ENCODE assay signal across 23 mouse cellular contexts in the genomic region with DNA sequence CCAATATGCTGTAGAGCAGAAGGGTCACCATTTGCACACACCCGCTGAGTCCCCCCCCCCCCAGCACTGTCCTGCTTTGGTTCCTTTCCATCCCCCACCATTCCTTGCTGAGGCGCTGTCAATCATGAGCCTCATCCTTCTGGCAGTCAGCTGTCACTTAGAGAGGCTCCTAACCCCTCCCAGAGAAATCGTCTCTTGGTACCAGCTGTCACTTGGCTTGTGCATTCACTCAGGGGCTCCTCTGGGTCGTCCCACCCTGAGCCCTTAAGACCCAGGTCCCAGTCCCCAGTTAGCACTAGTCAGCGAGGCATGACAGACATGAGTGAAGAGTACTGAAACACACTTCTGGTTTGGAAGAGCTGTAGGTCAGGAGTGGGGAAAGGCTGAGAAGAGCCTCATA. TPM values are rescaled to one million over a fixed set of nuclear protein-coding genes. Genes with fewer than 3 reads are reported as not detected.
DNase-seq lines count a peak whose midpoint lies in the region; ATAC-seq and TF ChIP-seq lines count a peak whose summit lies in the region.
"Had no signal": no experiment of that assay in that cellular context is flagged by ENCODE, and none has a peak within 500 bp of the region (broad histone marks: within the 10 kb centered on the region; RNA-seq: fewer than 3 reads in every experiment).

No protein-coding gene starts in this region.

- no peak overlapping the region for H3K4me2 ChIP-seq in hindbrain, postnatal 0 days (ENCODE audit: low read depth, low read length)
- H3K4me2 ChIP-seq in hindbrain, embryonic 13.5 days: no peak overlapping the region
- peak overlapping the region; percentile 36; the same call in 1 of the 2 replicates for H3K4me2 ChIP-seq in liver, embryonic 15.5 days
- no peak overlapping the region for H3K4me2 ChIP-seq in liver, embryonic 12.5 days
- H3K4me2 ChIP-seq in limb, embryonic 14.5 days (replicated peaks; ENCODE audit: low read depth, low read length, severe bottlenecking): no peak overlapping the region
- H3K4me2 ChIP-seq: embryonic facial prominence, embryonic 15.5 days; heart, embryonic 12.5 days had no signal

- H3K27ac ChIP-seq in hindbrain, postnatal 0 days: no peak overlapping the region
- no peak overlapping the region for H3K27ac ChIP-seq in hindbrain, embryonic 13.5 days
- H3K27ac ChIP-seq in liver, embryonic 15.5 days (replicated peaks): no peak overlapping the region
- no peak overlapping the region for H3K27ac ChIP-seq in liver, embryonic 12.5 days
- no peak overlapping the region for H3K27ac ChIP-seq in limb, embryonic 14.5 days (replicated peaks; ENCODE audit: low read depth, low read length)
- H3K27ac ChIP-seq: embryonic facial prominence, embryonic 15.5 days; forebrain, embryonic 10.5 days; gastrocnemius, adult 2 months had no signal

- no peaks in the 10 kb centered on the region; the same call in 1 of the 2 replicates for H3K27me3 ChIP-seq in hindbrain, postnatal 0 days (ENCODE audit: insufficient read depth, low read length)
- H3K27me3 ChIP-seq in hindbrain, embryonic 13.5 days: peaks cover 55% of the 10 kb centered on the region
- 0 out of 2 replicates have a peak, but pooled peaks cover 16% of the 10 kb centered on the region for H3K27me3 ChIP-seq in liver, embryonic 15.5 days
- peaks cover 30% of the 10 kb centered on the region for H3K27me3 ChIP-seq in liver, embryonic 12.5 days (replicated peaks)
- H3K27me3 ChIP-seq in limb, embryonic 14.5 days (ENCODE audit: control insufficient read depth, insufficient read depth, low read length): no peaks in the 10 kb centered on the region

- H3K4me1 ChIP-seq in hindbrain, postnatal 0 days (ENCODE audit: insufficient read depth, low read length): no peaks in the 10 kb centered on the region
- H3K4me1 ChIP-seq in hindbrain, embryonic 13.5 days (replicated peaks): no peaks in the 10 kb centered on the region; the same call in 1 of the 2 replicates
- peaks cover 46% of the 10 kb centered on the region for H3K4me1 ChIP-seq in liver, embryonic 15.5 days (replicated peaks)
- peaks cover 37% of the 10 kb centered on the region for H3K4me1 ChIP-seq in liver, embryonic 12.5 days
- no peaks in the 10 kb centered on the region for H3K4me1 ChIP-seq in limb, embryonic 14.5 days (ENCODE audit: control insufficient read depth, insufficient read depth, low read length)
- H3K4me1 ChIP-seq: forebrain, embryonic 10.5 days had no signal

- no peak for TF ChIP-seq CTCF in hindbrain, postnatal 0 days (IDR thresholded peaks at IDR 0.05; ENCODE audit: low read depth)

- DNase-seq in hindbrain, postnatal 0 days (ENCODE audit: low spot score): peak; percentile 14
- no peak for DNase-seq in limb, embryonic 14.5 days (ENCODE audit: low spot score)
- peak; percentile 46 for DNase-seq in retina, postnatal 1 day
- DNase-seq in adrenal gland, adult 2 months: no peak
- DNase-seq: adrenal gland, postnatal 14 days; cerebellum, postnatal 36 days; gastrocnemius, adult 2 months had no signal

- WGBS in hindbrain, postnatal 0 days: 49% methylated on average over 5 of the region's 5 CpGs
- WGBS in hindbrain, embryonic 13.5 days: 54% methylated on average over 5 of the region's 5 CpGs
- WGBS in liver, embryonic 15.5 days (ENCODE audit: insufficient replicate concordance): 59% methylated on average over 5 of the region's 5 CpGs
- WGBS in liver, embryonic 12.5 days (ENCODE audit: insufficient replicate concordance): 47% methylated on average over 4 of the region's 5 CpGs
- 55% methylated on average over 4 of the region's 5 CpGs for WGBS in limb, embryonic 14.5 days

- no peak; the same call in none of the 2 replicates for ATAC-seq in hindbrain, postnatal 0 days
- no peak for ATAC-seq in hindbrain, embryonic 13.5 days (ENCODE audit: low FRiP score)
- no peak for ATAC-seq in liver, embryonic 15.5 days (ENCODE audit: insufficient read depth)
- no peak for ATAC-seq in liver, embryonic 12.5 days
- peak; percentile 47; the same call in 1 of the 2 replicates for ATAC-seq in limb, embryonic 14.5 days (ENCODE audit: low FRiP score, low read depth)
- ATAC-seq: forebrain, embryonic 14.5 days had no signal

- H3K4me3 ChIP-seq in hindbrain, postnatal 0 days (ENCODE audit: low read length): no peak overlapping the region
- no peak overlapping the region for H3K4me3 ChIP-seq in hindbrain, embryonic 13.5 days
- no peak overlapping the region for H3K4me3 ChIP-seq in liver, embryonic 15.5 days (replicated peaks)
- no peak overlapping the region for H3K4me3 ChIP-seq in liver, embryonic 12.5 days
- H3K4me3 ChIP-seq in limb, embryonic 14.5 days (replicated peaks; ENCODE audit: low read length): no peak overlapping the region
- H3K4me3 ChIP-seq: embryonic facial prominence, embryonic 15.5 days; erythroblast, embryonic 14.5 days; forebrain, embryonic 10.5 days; gastrocnemius, adult 2 months; heart, embryonic 12.5 days had no signal

- no peak for TF ChIP-seq POLR2A in limb, embryonic 14.5 days (IDR thresholded peaks at IDR 0.05; ENCODE audit: borderline replicate concordance, extremely low read depth, insufficient read depth, insufficient read length)

- H3K9me3 ChIP-seq in hindbrain, postnatal 0 days (ENCODE audit: low read length): no peaks in the 10 kb centered on the region
- H3K9me3 ChIP-seq in hindbrain, embryonic 13.5 days: no peaks in the 10 kb centered on the region
- H3K9me3 ChIP-seq in liver, embryonic 15.5 days (replicated peaks): no peaks in the 10 kb centered on the region
- H3K9me3 ChIP-seq in liver, embryonic 12.5 days (replicated peaks): no peaks in the 10 kb centered on the region
- no peaks in the 10 kb centered on the region for H3K9me3 ChIP-seq in limb, embryonic 14.5 days (ENCODE audit: control insufficient read depth, low read length)
- H3K9me3 ChIP-seq: embryonic facial prominence, embryonic 15.5 days; forebrain, embryonic 10.5 days; heart, embryonic 12.5 days had no signal

- H3K9ac ChIP-seq in hindbrain, postnatal 0 days (replicated peaks; ENCODE audit: low read length): no peak overlapping the region
- no peak overlapping the region for H3K9ac ChIP-seq in hindbrain, embryonic 13.5 days
- H3K9ac ChIP-seq in liver, embryonic 15.5 days: no peak overlapping the region
- no peak overlapping the region for H3K9ac ChIP-seq in liver, embryonic 12.5 days
- no peak overlapping the region for H3K9ac ChIP-seq in limb, embryonic 14.5 days (ENCODE audit: low read depth, low read length, severe bottlenecking)
- H3K9ac ChIP-seq: embryonic facial prominence, embryonic 15.5 days; heart, embryonic 12.5 days had no signal

- no peaks in the 10 kb centered on the region for H3K36me3 ChIP-seq in hindbrain, postnatal 0 days (ENCODE audit: insufficient read depth, low read length)
- no peaks in the 10 kb centered on the region for H3K36me3 ChIP-seq in hindbrain, embryonic 13.5 days
- no peaks in the 10 kb centered on the region for H3K36me3 ChIP-seq in liver, embryonic 15.5 days (replicated peaks)
- no peaks in the 10 kb centered on the region for H3K36me3 ChIP-seq in liver, embryonic 12.5 days
- H3K36me3 ChIP-seq in limb, embryonic 14.5 days (ENCODE audit: control insufficient read depth, insufficient read depth, low read length): no peaks in the 10 kb centered on the region
- H3K36me3 ChIP-seq: embryonic facial prominence, embryonic 15.5 days; forebrain, embryonic 10.5 days; heart, embryonic 12.5 days had no signal

RNA-seq across cellular contexts. Expression of gene Rgs14, which starts 2.2 kb away (rescaled TPM):
- 0.36 and 0.78 TPM in 2 replicates for total RNA-seq in hindbrain, postnatal 0 days (2014; rRNA removed)
- polyA plus RNA-seq in hindbrain, postnatal 0 days (2015; fragmentation: Nextera tagmentation; extraction: Ambion mirVana): 0.69 and 0.76 TPM in 2 replicates
- 0.21 and 0.29 TPM in 2 replicates for polyA plus RNA-seq in hindbrain, embryonic 13.5 days (2015; fragmentation: Nextera tagmentation; extraction: Ambion mirVana)
- 2.2 and 2.9 TPM in 2 replicates for polyA plus RNA-seq in liver, embryonic 15.5 days (2015; fragmentation: Nextera tagmentation; extraction: Ambion mirVana)
- polyA plus RNA-seq in liver, embryonic 12.5 days (2016; fragmentation: Nextera tagmentation; extraction: Ambion mirVana): 1.9 and 2.5 TPM in 2 replicates
- polyA plus RNA-seq in limb, embryonic 14.5 days (2012; rRNA removed): 1.8 and 1.9 TPM in 2 replicates
- polyA plus RNA-seq in limb, embryonic 14.5 days (2014; fragmentation: Nextera tagmentation; extraction: Ambion mirVana): 1.3 and 2.4 TPM in 2 replicates
- under 1 TPM; 0.55 to 0.86 TPM for total RNA-seq in adrenal gland, adult 2 months (2021)
- 1.3 and 1.7 TPM in 2 replicates for polyA plus RNA-seq in adrenal gland, adult 2 months (2012; rRNA removed)
- polyA plus RNA-seq: erythroblast, embryonic 14.5 days had no signal

RNA-seq across cellular contexts. Expression of gene Lman2, which starts 9.2 kb away (rescaled TPM):
- total RNA-seq in hindbrain, postnatal 0 days (2014; rRNA removed): 60.7 and 72.2 TPM in 2 replicates
- 36.4 and 37.0 TPM in 2 replicates for polyA plus RNA-seq in hindbrain, postnatal 0 days (2015; fragmentation: Nextera tagmentation; extraction: Ambion mirVana)
- polyA plus RNA-seq in hindbrain, embryonic 13.5 days (2015; fragmentation: Nextera tagmentation; extraction: Ambion mirVana): 55.2 and 57.1 TPM in 2 replicates
- 58.8 and 62.1 TPM in 2 replicates for polyA plus RNA-seq in liver, embryonic 15.5 days (2015; fragmentation: Nextera tagmentation; extraction: Ambion mirVana)
- polyA plus RNA-seq in liver, embryonic 12.5 days (2016; fragmentation: Nextera tagmentation; extraction: Ambion mirVana): 85.4 and 87.9 TPM in 2 replicates
- polyA plus RNA-seq in limb, embryonic 14.5 days (2012; rRNA removed): 84.4 and 101 TPM in 2 replicates
- polyA plus RNA-seq in limb, embryonic 14.5 days (2014; fragmentation: Nextera tagmentation; extraction: Ambion mirVana): 92.9 and 101 TPM in 2 replicates
- 100 to 1,000 TPM; 111 to 119 TPM for total RNA-seq in adrenal gland, adult 2 months (2021)
- polyA plus RNA-seq in adrenal gland, adult 2 months (2012; rRNA removed): 90.6 and 113 TPM in 2 replicates

RNA-seq across cellular contexts. Expression of gene Slc34a1, which starts 26.2 kb away (rescaled TPM):
- total RNA-seq in hindbrain, postnatal 0 days (2014; rRNA removed): not detected in 2 replicates
- polyA plus RNA-seq in hindbrain, postnatal 0 days (2015; fragmentation: Nextera tagmentation; extraction: Ambion mirVana): not detected in 2 replicates
- not detected in 2 replicates for polyA plus RNA-seq in hindbrain, embryonic 13.5 days (2015; fragmentation: Nextera tagmentation; extraction: Ambion mirVana)
- polyA plus RNA-seq in liver, embryonic 15.5 days (2015; fragmentation: Nextera tagmentation; extraction: Ambion mirVana): not detected in 2 replicates
- not detected in 2 replicates for polyA plus RNA-seq in liver, embryonic 12.5 days (2016; fragmentation: Nextera tagmentation; extraction: Ambion mirVana)
- not detected in 2 replicates for polyA plus RNA-seq in limb, embryonic 14.5 days (2012; rRNA removed)
- polyA plus RNA-seq in limb, embryonic 14.5 days (2014; fragmentation: Nextera tagmentation; extraction: Ambion mirVana): not detected in 2 replicates
- total RNA-seq in adrenal gland, adult 2 months (2021): 1 to 10 TPM in 1 of 2 experiments, not detected in 1; 1.3 TPM
- 0.29 TPM in 1 of 2 replicates, not detected in the other for polyA plus RNA-seq in adrenal gland, adult 2 months (2012; rRNA removed)
- total RNA-seq: gastrocnemius, adult 2 months; gastrocnemius, postnatal 25 days; granulocyte monocyte progenitor cell, adult 5-6 weeks; heart, adult 8-10 months; heart, postnatal 36 days; MEL had no signal
- polyA plus RNA-seq: C2C12; erythroblast, embryonic 14.5 days; forebrain, embryonic 10.5 days; forebrain, embryonic 14.5 days; heart, embryonic 12.5 days; heart, embryonic 16.5 days; hindbrain, embryonic 11.5 days had no signal

RNA-seq across cellular contexts. Expression of gene Mxd3, which starts 42.1 kb away (rescaled TPM):
- 16.3 and 16.8 TPM in 2 replicates for total RNA-seq in hindbrain, postnatal 0 days (2014; rRNA removed)
- 11.2 and 11.7 TPM in 2 replicates for polyA plus RNA-seq in hindbrain, postnatal 0 days (2015; fragmentation: Nextera tagmentation; extraction: Ambion mirVana)
- polyA plus RNA-seq in hindbrain, embryonic 13.5 days (2015; fragmentation: Nextera tagmentation; extraction: Ambion mirVana): 12.1 and 12.4 TPM in 2 replicates
- polyA plus RNA-seq in liver, embryonic 15.5 days (2015; fragmentation: Nextera tagmentation; extraction: Ambion mirVana): 28.8 and 33.6 TPM in 2 replicates
- 18.5 and 19.7 TPM in 2 replicates for polyA plus RNA-seq in liver, embryonic 12.5 days (2016; fragmentation: Nextera tagmentation; extraction: Ambion mirVana)
- polyA plus RNA-seq in limb, embryonic 14.5 days (2012; rRNA removed): 59.8 and 67.0 TPM in 2 replicates
- 41.4 and 44.1 TPM in 2 replicates for polyA plus RNA-seq in limb, embryonic 14.5 days (2014; fragmentation: Nextera tagmentation; extraction: Ambion mirVana)
- 1 to 10 TPM; 1.2 to 1.7 TPM for total RNA-seq in adrenal gland, adult 2 months (2021)
- polyA plus RNA-seq in adrenal gland, adult 2 months (2012; rRNA removed): 5.5 and 6.4 TPM in 2 replicates
- total RNA-seq: gastrocnemius, adult 2 months had no signal

RNA-seq across cellular contexts. Expression of gene Pfn3, which starts 43.3 kb away (rescaled TPM):
- 0.52 TPM in 1 of 2 replicates, not detected in the other for total RNA-seq in hindbrain, postnatal 0 days (2014; rRNA removed)
- polyA plus RNA-seq in hindbrain, postnatal 0 days (2015; fragmentation: Nextera tagmentation; extraction: Ambion mirVana): 0.37 and 0.68 TPM in 2 replicates
- polyA plus RNA-seq in hindbrain, embryonic 13.5 days (2015; fragmentation: Nextera tagmentation; extraction: Ambion mirVana): 0.80 TPM in 1 of 2 replicates, not detected in the other
- not detected in 2 replicates for polyA plus RNA-seq in liver, embryonic 15.5 days (2015; fragmentation: Nextera tagmentation; extraction: Ambion mirVana)
- not detected in 2 replicates for polyA plus RNA-seq in liver, embryonic 12.5 days (2016; fragmentation: Nextera tagmentation; extraction: Ambion mirVana)
- 0.52 TPM in 1 of 2 replicates, not detected in the other for polyA plus RNA-seq in limb, embryonic 14.5 days (2012; rRNA removed)
- not detected in 2 replicates for polyA plus RNA-seq in limb, embryonic 14.5 days (2014; fragmentation: Nextera tagmentation; extraction: Ambion mirVana)
- total RNA-seq in adrenal gland, adult 2 months (2021): not detected
- polyA plus RNA-seq in adrenal gland, adult 2 months (2012; rRNA removed): not detected in 2 replicates
- total RNA-seq: adrenal gland, postnatal 14 days; gastrocnemius, adult 2 months; gastrocnemius, postnatal 25 days; granulocyte monocyte progenitor cell, adult 5-6 weeks; heart, adult 8-10 months; heart, postnatal 36 days; MEL had no signal
- polyA plus RNA-seq: C2C12; embryonic facial prominence, embryonic 15.5 days; erythroblast, embryonic 14.5 days; forebrain, embryonic 10.5 days; heart, embryonic 12.5 days; heart, embryonic 16.5 days; hindbrain, embryonic 11.5 days had no signal

Comparison
In these comparisons a context has a peak if more than half of its experiments do, and no peak if none do; other contexts are left out.
1. DNase-seq: peak in hindbrain, postnatal 0 days (single experiment) and retina, postnatal 1 day (single experiment); none in limb, embryonic 14.5 days (single experiment) and adrenal gland, adult 2 months (single experiment).